Mouse (Mus musculus) cortical plate, adult 2 months (tissue): ENCODE data around the gene Col4a1. TPM values are rescaled to one million over a fixed set of nuclear protein-coding genes. Genes with fewer than 3 reads are reported as not detected.

Source experiments
- H3K27ac ChIP-seq: fragments of 200-500 bp; 2 replicates; pipeline ENCODE4 v1.5.1; 2012; ENCODE audit warnings: low read length, control low read depth, inconsistent platforms; ENCODE audit not compliant: insufficient read depth
- H3K4me1 ChIP-seq: fragments of 200-500 bp; 2 replicates; pipeline ENCODE4 v1.6.1; 2011; ENCODE audit warnings: low read length; ENCODE audit not compliant: control insufficient read depth, insufficient read depth
- H3K4me3 ChIP-seq: fragments of 200-500 bp; 2 replicates; pipeline ENCODE4 v1.5.1; 2011; ENCODE audit warnings: mild to moderate bottlenecking, low read length, control low read depth; ENCODE audit not compliant: insufficient read depth
- CTCF ChIP-seq: fragments of 200-500 bp; IDR thresholded peaks from 2 replicates; pipeline ENCODE4 v1.5.1; 2011; ENCODE audit warnings: mild to moderate bottlenecking, control low read depth, low read length; ENCODE audit not compliant: insufficient read depth; ENCODE audit errors: extremely low read depth
- POLR2A ChIP-seq: fragments of 200-500 bp; IDR thresholded peaks from 2 replicates; pipeline ENCODE4 v1.6.1; 2011; ENCODE audit warnings: mild to moderate bottlenecking, low read length, control low read depth; ENCODE audit not compliant: insufficient read depth; ENCODE audit errors: extremely low read depth
- polyA plus RNA-seq: library from polyadenylated mRNA; depleted of rRNA; stranded (reverse); fragments of >200 nt; gene quantifications from 2 replicates; pipeline ENCODE4 v1.2.3, GENCODE M21; 2012; rRNA removed

Col4a1 gene
- polyA plus RNA-seq, 1 experiment, result 29.3 TPM

- Histone ChIP-seq H3K4me3 (no peak overlapping the region), H3K4me1 (no peaks in the 10 kb centered on the region), H3K27ac (no peak overlapping the region)
- TF ChIP-seq POLR2A (no peak), CTCF (no peak)
Observed at GRCm38 (mm10) chr8:11171526-11171925, 141.1 kb downstream of the Col4a1 start.

GRCm38 (mm10) chr8:11169383-11169782 is 143.2 kb downstream of the Col4a1 start:
- TF ChIP-seq POLR2A, result no peak
- TF ChIP-seq CTCF, result no peak
- no peak overlapping the region for H3K4me3 ChIP-seq
- no peak overlapping the region for H3K27ac ChIP-seq
- no peaks in the 10 kb centered on the region for H3K4me1 ChIP-seq

GRCm38 (mm10) chr8:11168780-11169179 is 143.8 kb downstream of the Col4a1 start:
- no peak overlapping the region for H3K27ac ChIP-seq
- TF ChIP-seq POLR2A, result no peak
- no peak for TF ChIP-seq CTCF

GRCm38 (mm10) chr8:11167955-11168354 is 144.7 kb downstream of the Col4a1 start:
- no peak for TF ChIP-seq CTCF
- TF ChIP-seq POLR2A, result no peak
- H3K27ac ChIP-seq, result no peak overlapping the region

More at GRCm38 (mm10) chr8:11168780-11169179, 143.8 kb downstream of the Col4a1 start:
- no peaks in the 10 kb centered on the region for H3K4me1 ChIP-seq
- no peak overlapping the region for H3K4me3 ChIP-seq

GRCm38 (mm10) chr8:11165592-11165991 is 147.0 kb downstream of the Col4a1 start:
- H3K4me1 ChIP-seq, result no peaks in the 10 kb centered on the region

More at GRCm38 (mm10) chr8:11167955-11168354, 144.7 kb downstream of the Col4a1 start:
- Histone ChIP-seq H3K4me1 (no peaks in the 10 kb centered on the region), H3K4me3 (no peak overlapping the region)

GRCm38 (mm10) chr8:11156319-11156692 is 156.3 kb downstream of the Col4a1 start:
- Histone ChIP-seq H3K4me3 (no peak overlapping the region), H3K27ac (no peak overlapping the region), H3K4me1 (no peaks in the 10 kb centered on the region; the same call in 1 of the 2 replicates)
- no peak for TF ChIP-seq POLR2A
- no peak for TF ChIP-seq CTCF

More at GRCm38 (mm10) chr8:11165592-11165991, 147.0 kb downstream of the Col4a1 start:
- Histone ChIP-seq H3K4me3 (no peak overlapping the region), H3K27ac (no peak overlapping the region)
- TF ChIP-seq POLR2A (no peak), CTCF (no peak)

- TF ChIP-seq CTCF (no peak), POLR2A (no peak)
- Histone ChIP-seq H3K4me1 (no peaks in the 10 kb centered on the region; the same call in 1 of the 2 replicates), H3K27ac (no peak overlapping the region), H3K4me3 (no peak overlapping the region)
Observed at GRCm38 (mm10) chr8:11155579-11156318, 156.9 kb downstream of the Col4a1 start.

GRCm38 (mm10) chr8:11150268-11150667 is 162.4 kb downstream of the Col4a1 start:
- Histone ChIP-seq H3K27ac (no peak overlapping the region), H3K4me3 (no peak overlapping the region), H3K4me1 (no peaks in the 10 kb centered on the region)
- TF ChIP-seq CTCF (no peak), POLR2A (no peak)

GRCm38 (mm10) chr8:11149201-11149810 is 163.3 kb downstream of the Col4a1 start:
- TF ChIP-seq POLR2A (no peak), CTCF (no peak)
- Histone ChIP-seq H3K27ac (no peak overlapping the region), H3K4me3 (no peak overlapping the region), H3K4me1 (no peaks in the 10 kb centered on the region)

GRCm38 (mm10) chr8:11148797-11149196 is 163.8 kb downstream of the Col4a1 start:
- Histone ChIP-seq H3K27ac (no peak overlapping the region), H3K4me1 (no peaks in the 10 kb centered on the region), H3K4me3 (no peak overlapping the region)
- TF ChIP-seq POLR2A, result no peak
- TF ChIP-seq CTCF, result no peak

Other genes with a start within 250 kb of the Col4a1 start
- 26.3 and 31.7 TPM in 2 replicates for gene Col4a2, start within 50 bp of the Col4a1 start, polyA plus RNA-seq
- gene Rab20, start 165.9 kb upstream of the Col4a1 start, polyA plus RNA-seq, result 0.98 and 1.2 TPM in 2 replicates
- 96.5 and 98.5 TPM in 2 replicates for gene Naxd, start 184.7 kb upstream of the Col4a1 start, polyA plus RNA-seq
- 25.9 and 27.4 TPM in 2 replicates for gene Cars2, start 238.0 kb upstream of the Col4a1 start, polyA plus RNA-seq
- gene Ing1, start 242.7 kb upstream of the Col4a1 start, polyA plus RNA-seq, result 45.5 and 52.9 TPM in 2 replicates